ENCODE assay signal across 8 mouse cellular contexts in the genomic region with DNA sequence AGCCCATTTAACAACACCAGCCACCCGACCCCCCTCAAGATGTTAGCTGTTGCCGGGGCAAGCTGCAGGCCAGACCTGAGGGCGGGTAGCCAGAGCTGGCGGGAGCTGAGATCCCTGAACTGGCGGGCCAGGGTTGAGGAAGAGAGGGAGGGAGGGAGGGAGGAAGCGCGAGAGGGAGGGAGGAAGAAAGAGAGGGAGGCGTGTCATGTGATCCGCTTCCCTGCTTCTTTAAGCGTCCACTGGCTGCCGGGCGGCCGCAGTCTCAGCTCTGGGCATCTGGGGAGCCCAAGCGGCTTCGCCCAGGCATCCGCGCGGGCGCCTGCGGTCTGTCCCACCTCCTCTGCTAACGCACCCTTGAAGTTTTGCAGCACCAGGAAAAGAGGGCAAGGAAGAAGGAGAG. TPM values are rescaled to one million over a fixed set of nuclear protein-coding genes. Genes with fewer than 3 reads are reported as not detected.
A peak's percentile ranks its signal among the peaks of the same experiment; 100 is the strongest.
DNase-seq lines count a peak whose midpoint lies in the region; ATAC-seq and TF ChIP-seq lines count a peak whose summit lies in the region.

A gene (plus strand): TSS at position 192 of the 400 bp plus-strand sequence.

- peak; percentile 94 for ATAC-seq in hindbrain, embryonic 11.5 days (ENCODE audit: low FRiP score)
- ATAC-seq in lung, postnatal 0 days = peak; percentile 86

- H3K4me2 ChIP-seq in hindbrain, embryonic 11.5 days (replicated peaks; ENCODE audit: low read depth, low read length) = peak within 1 kb of the TSS; percentile 54
- peak within 1 kb of the TSS; percentile 80 for H3K4me2 ChIP-seq in lung, postnatal 0 days (replicated peaks; ENCODE audit: low read depth, low read length)

- no peaks in the 10 kb centered on the region for H3K36me3 ChIP-seq in hindbrain, embryonic 11.5 days (ENCODE audit: control insufficient read depth, insufficient read depth, low read length)
- H3K36me3 ChIP-seq in lung, postnatal 0 days (ENCODE audit: insufficient read depth, low read length) = no peaks in the 10 kb centered on the region

- H3K9ac ChIP-seq in hindbrain, embryonic 11.5 days (ENCODE audit: low read depth, low read length) = peak within 1 kb of the TSS; percentile 70
- peak within 1 kb of the TSS; percentile 67 for H3K9ac ChIP-seq in lung, postnatal 0 days (replicated peaks; ENCODE audit: low read depth)

- no peaks in the 10 kb centered on the region; the same call in 1 of the 2 replicates for H3K27me3 ChIP-seq in hindbrain, embryonic 11.5 days (ENCODE audit: control insufficient read depth, insufficient read depth, low read length)
- H3K27me3 ChIP-seq in lung, postnatal 0 days (replicated peaks; ENCODE audit: insufficient read depth, low read length) = no peaks in the 10 kb centered on the region

- H3K4me3 ChIP-seq in hindbrain, embryonic 11.5 days (ENCODE audit: low read depth, low read length) = peak within 1 kb of the TSS; percentile 57
- peak within 1 kb of the TSS; percentile 81 for H3K4me3 ChIP-seq in lung, postnatal 0 days (ENCODE audit: low read depth, low read length)

- peak; percentile 91 for DNase-seq in NIH3T3 (ENCODE audit: low read depth)
- peak; percentile 42 to 54 for DNase-seq in cerebellum, postnatal 14 days
- peak; percentile 14 to 48 for DNase-seq in frontal cortex, postnatal 10 days (ENCODE audit: low spot score in 2 of 2)
- peak; percentile 83 for DNase-seq in hindbrain, embryonic 11.5 days (ENCODE audit: low spot score)
- peak; percentile 36 to 44 for DNase-seq in layer of hippocampus, postnatal 10 days (ENCODE audit: low spot score in 2 of 2)
- DNase-seq in lung, postnatal 0 days (ENCODE audit: low spot score) = peak; percentile 90
- DNase-seq in ovary, postnatal 10 days (ENCODE audit: low spot score) = peak; percentile 54
- peak; percentile 50 to 56 for DNase-seq in thymus, postnatal 36 days

- TF ChIP-seq CTCF in lung, postnatal 0 days (IDR thresholded peaks at IDR 0.05) = peak; percentile 9; the same call in 1 of the 2 replicates

- peak within 1 kb of the TSS; percentile 67 for H3K27ac ChIP-seq in hindbrain, embryonic 11.5 days (ENCODE audit: low read depth, low read length)
- peak within 1 kb of the TSS; percentile 92 for H3K27ac ChIP-seq in lung, postnatal 0 days (ENCODE audit: low read length)

- under 1% methylated on average over 19 of the region's 21 CpGs for WGBS in hindbrain, embryonic 11.5 days
- WGBS in lung, postnatal 0 days = under 1% methylated on average over 21 of the region's 21 CpGs

- no peaks in the 10 kb centered on the region for H3K4me1 ChIP-seq in hindbrain, embryonic 11.5 days (replicated peaks; ENCODE audit: control insufficient read depth, insufficient read depth, low read length)
- H3K4me1 ChIP-seq in lung, postnatal 0 days (ENCODE audit: insufficient read depth, low read depth, low read length) = no peaks in the 10 kb centered on the region; the same call in 1 of the 2 replicates

- no peaks in the 10 kb centered on the region for H3K9me3 ChIP-seq in hindbrain, embryonic 11.5 days (ENCODE audit: control insufficient read depth, low read length)
- no peaks in the 10 kb centered on the region for H3K9me3 ChIP-seq in lung, postnatal 0 days (ENCODE audit: low read length)

- TF ChIP-seq EP300 in lung, postnatal 0 days (IDR thresholded peaks at IDR 0.05) = no peak

RNA-seq across cellular contexts. Expression of the gene that starts here (rescaled TPM):
- polyA plus RNA-seq in hindbrain, embryonic 11.5 days (2014; fragmentation: Nextera tagmentation; extraction: Ambion mirVana) = 158 and 160 TPM in 2 replicates
- 10 to 100 TPM; 21.6 to 25.0 TPM for total RNA-seq in layer of hippocampus, postnatal 10 days (2021)
- 172 and 193 TPM in 2 replicates for polyA plus RNA-seq in lung, postnatal 0 days (2015; fragmentation: Nextera tagmentation; extraction: Ambion mirVana)

Comparison
In these comparisons a context has a peak if more than half of its experiments do, and no peak if none do; other contexts are left out.
1. Peak in every context shown above with its lines: DNase-seq, ATAC-seq, H3K4me3 ChIP-seq and H3K27ac ChIP-seq.
2. DNase-seq: peak in every context shown above with its lines; median percentile 91 in NIH3T3; 90 in lung, postnatal 0 days; 83 in hindbrain, embryonic 11.5 days; 54 in ovary, postnatal 10 days; 53 in thymus, postnatal 36 days; 48 in cerebellum, postnatal 14 days; 40 in layer of hippocampus, postnatal 10 days; 31 in frontal cortex, postnatal 10 days.